Mouse (Mus musculus) lung, adult 2 months (tissue): ENCODE results near the gene Olfr523. TPM values are rescaled to one million over a fixed set of nuclear protein-coding genes. Genes with fewer than 3 reads are reported as not detected.

Experiments used
- DNase-seq: peaks from one replicate; pipeline ENCODE4 v3.0.0; 2022
- H3K4me1 ChIP-seq: fragments of 200-500 bp; 2 replicates; pipeline ENCODE4 v1.6.1; 2011; ENCODE audit warnings: low read length; ENCODE audit not compliant: control insufficient read depth, insufficient read depth
- H3K4me3 ChIP-seq: fragments of 200-500 bp; replicated peaks from 2 replicates; pipeline ENCODE3; 2011; ENCODE audit warnings: low read depth, mild to moderate bottlenecking, control low read depth, low read length; ENCODE audit errors: extremely low read depth
- CTCF ChIP-seq: fragments of 200-500 bp; IDR thresholded peaks from 2 replicates; pipeline ENCODE4 v1.5.1; 2011; ENCODE audit warnings: mild to moderate bottlenecking, low read length, control low read depth; ENCODE audit not compliant: insufficient read depth
- POLR2A ChIP-seq: fragments of 200-500 bp; IDR thresholded peaks from 2 replicates; pipeline ENCODE4 v1.6.1; 2011; ENCODE audit warnings: low read depth, mild to moderate bottlenecking, control low read depth, low read length, borderline replicate concordance; ENCODE audit errors: extremely low read depth
- WGBS: fragments of 180-500 bp; shearing (Covaris S2); methylation state at CpG from one replicate; pipeline ENCODE4 v1.1.7; 2018; 5-methylcytosine and 5-hydroxymethylcytosine counted together
- polyA plus RNA-seq: library from polyadenylated mRNA; depleted of rRNA; stranded (reverse); fragments of >200 nt; gene quantifications from 2 replicates; pipeline ENCODE4 v1.2.3, GENCODE M21; 2012; rRNA removed

The Olfr523 gene
- polyA plus RNA-seq, 1 experiment: not detected

DNA sequence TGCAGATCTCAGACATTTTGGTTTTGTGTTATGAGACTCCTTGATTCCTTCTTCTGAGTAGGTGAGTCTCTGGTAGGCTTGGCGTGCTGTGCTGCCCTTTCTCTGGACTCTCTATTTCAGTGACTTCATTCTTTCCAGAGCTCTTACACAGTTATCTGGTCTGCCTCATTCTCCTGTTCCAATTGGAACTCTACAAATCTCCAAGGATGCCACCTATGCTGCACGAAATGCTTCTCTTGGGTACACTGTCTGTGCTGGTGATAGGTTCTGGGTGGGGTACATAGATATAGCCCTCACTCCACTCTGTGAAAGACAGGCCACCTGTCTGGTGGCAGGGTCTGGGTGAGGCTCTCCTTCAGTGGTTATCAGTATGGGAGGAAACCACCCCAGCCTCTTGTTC lies 45.0 kb downstream of the Olfr523 start, which contains the start of gene Cd163l1:
Cd163l1 (plus strand) TSS at position 301 of the 400 bp plus-strand sequence.
- TF ChIP-seq POLR2A (no peak), CTCF (no peak)
- Histone ChIP-seq H3K4me1 (no peaks in the 10 kb centered on the region), H3K4me3 (no peak within 1 kb of the TSS)
- DNase-seq: no peak
- WGBS: 79% methylated on average over 2 of the region's 2 CpGs

DNA sequence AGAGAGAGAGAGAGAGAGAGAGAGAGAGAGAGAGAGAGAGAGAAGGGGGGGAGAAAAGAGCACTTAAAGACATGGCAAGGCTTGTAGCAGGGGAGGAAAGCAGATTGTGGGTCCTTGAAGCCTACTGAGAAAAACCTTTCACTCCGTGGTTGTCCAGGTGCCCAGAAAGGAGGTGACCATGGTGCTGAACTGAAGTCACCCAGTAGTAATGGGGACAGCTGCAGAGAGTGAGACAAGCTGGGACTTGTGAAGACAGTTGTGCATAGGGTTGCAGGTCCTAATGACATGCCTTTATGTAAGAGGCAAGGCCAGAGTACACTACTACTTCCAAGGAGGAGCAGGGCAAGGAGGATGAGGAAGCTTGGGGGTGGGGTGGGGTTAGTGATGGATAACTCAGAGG lies 46.3 kb downstream of the Olfr523 start:
- TF ChIP-seq CTCF (no peak), POLR2A (no peak)
- H3K4me1 ChIP-seq: no peaks in the 10 kb centered on the region
- H3K4me3 ChIP-seq: no peak overlapping the region
- no peak for DNase-seq
- 19% methylated on average over 1 of the region's 1 CpGs for WGBS

DNA sequence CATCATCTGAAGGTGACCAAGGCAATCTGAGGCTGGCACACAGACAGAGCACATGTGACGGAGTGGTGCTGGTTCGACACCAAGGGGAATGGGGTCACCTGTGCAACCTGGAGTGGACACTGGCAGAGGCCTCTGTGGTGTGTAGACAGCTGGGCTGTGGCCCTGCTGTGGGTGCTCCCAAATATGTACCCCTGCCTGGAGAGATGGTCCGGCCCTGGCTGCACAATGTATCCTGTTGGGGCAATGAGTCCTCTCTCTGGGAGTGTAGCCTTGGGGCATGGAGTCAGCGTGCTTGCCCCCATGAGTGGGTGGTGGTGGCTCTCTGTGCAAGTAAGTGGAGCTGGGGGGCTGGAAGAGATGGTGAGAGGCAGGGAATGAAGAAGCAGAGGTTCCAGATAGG lies 47.4 kb downstream of the Olfr523 start:
- no peak for TF ChIP-seq CTCF
- no peak for TF ChIP-seq POLR2A
- no peaks in the 10 kb centered on the region for H3K4me1 ChIP-seq
- DNase-seq: no peak
- H3K4me3 ChIP-seq: no peak overlapping the region
- WGBS: 71% methylated on average over 4 of the region's 4 CpGs

DNA sequence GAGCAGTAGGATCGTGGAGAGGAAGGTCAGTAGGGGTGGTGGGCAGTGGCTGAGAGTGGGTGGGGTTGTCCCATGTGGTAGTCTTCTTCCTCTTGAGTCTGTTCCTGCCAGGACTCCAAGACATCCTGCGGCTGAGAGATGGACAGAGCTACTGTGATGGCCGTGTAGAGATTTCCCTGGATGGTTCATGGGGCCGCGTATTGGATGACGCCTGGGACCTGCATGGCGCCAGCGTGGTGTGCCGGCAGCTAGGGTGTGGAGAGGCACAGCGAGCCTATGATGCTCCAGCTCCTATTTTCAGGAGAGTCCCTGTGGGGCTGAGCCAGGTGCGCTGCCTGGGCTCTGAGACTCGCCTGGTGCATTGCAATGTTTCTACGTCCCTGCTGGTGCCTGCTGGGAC lies 51.2 kb downstream of the Olfr523 start:
- no peak overlapping the region for H3K4me3 ChIP-seq
- WGBS: 78% methylated on average over 13 of the region's 13 CpGs
- DNase-seq: no peak
- no peak for TF ChIP-seq POLR2A
- TF ChIP-seq CTCF: no peak
- H3K4me1 ChIP-seq: no peaks in the 10 kb centered on the region

Other genes starting within 250 kb of the Olfr523 start
- gene Utf1, start 229.4 kb upstream of the Olfr523 start, polyA plus RNA-seq: 0.09 TPM in 1 of 2 replicates, not detected in the other
- 5.6 and 6.8 TPM in 2 replicates for gene 6430531B16Rik, start 194.5 kb upstream of the Olfr523 start, polyA plus RNA-seq
- 19.2 and 21.2 TPM in 2 replicates for gene Adam8, start 180.7 kb upstream of the Olfr523 start, polyA plus RNA-seq
- gene Zfp511, start 136.8 kb upstream of the Olfr523 start, polyA plus RNA-seq: 75.7 and 85.5 TPM in 2 replicates
- gene Tubgcp2, start 136.5 kb upstream of the Olfr523 start, polyA plus RNA-seq: 19.4 and 25.3 TPM in 2 replicates
- gene Msx3, start 124.1 kb upstream of the Olfr523 start, polyA plus RNA-seq: not detected in 2 replicates
- gene Caly, start 90.7 kb upstream of the Olfr523 start, polyA plus RNA-seq: 0.20 and 0.27 TPM in 2 replicates
- not detected in 2 replicates for gene Prap1, start 79.8 kb upstream of the Olfr523 start, polyA plus RNA-seq
- gene Fuom, start 70.8 kb upstream of the Olfr523 start, polyA plus RNA-seq: 20.4 and 27.3 TPM in 2 replicates
- gene Paox, start 57.4 kb upstream of the Olfr523 start, polyA plus RNA-seq: 6.7 and 11.2 TPM in 2 replicates
- gene Echs1, start 56.7 kb upstream of the Olfr523 start, polyA plus RNA-seq: 62.4 and 71.8 TPM in 2 replicates
- gene Mtg1, start 35.7 kb upstream of the Olfr523 start, polyA plus RNA-seq: 14.7 and 18.2 TPM in 2 replicates
- gene Sprn, start 18.3 kb upstream of the Olfr523 start, polyA plus RNA-seq: 0.25 and 0.27 TPM in 2 replicates
- not detected in 2 replicates for gene Olfr522, start 8.5 kb upstream of the Olfr523 start, polyA plus RNA-seq
- gene Olfr524, start 32.7 kb downstream of the Olfr523 start, polyA plus RNA-seq: not detected in 2 replicates
- 1.7 and 2.8 TPM in 2 replicates for gene Cd163l1, start 45.0 kb downstream of the Olfr523 start, polyA plus RNA-seq
- gene 5830411N06Rik, start 74.1 kb downstream of the Olfr523 start, polyA plus RNA-seq: 0.58 and 0.78 TPM in 2 replicates
- not detected in 2 replicates for gene Olfr525, start 147.6 kb downstream of the Olfr523 start, polyA plus RNA-seq
- not detected in 2 replicates for gene Olfr527, start 160.8 kb downstream of the Olfr523 start, polyA plus RNA-seq
- gene Olfr60, start 188.5 kb downstream of the Olfr523 start, polyA plus RNA-seq: 0.32 TPM in 1 of 2 replicates, not detected in the other
- not detected in 2 replicates for gene Olfr530, start 203.1 kb downstream of the Olfr523 start, polyA plus RNA-seq
- not detected in 2 replicates for gene Olfr531, start 229.7 kb downstream of the Olfr523 start, polyA plus RNA-seq
- not detected in 2 replicates for gene Olfr532, start 248.4 kb downstream of the Olfr523 start, polyA plus RNA-seq